Mouse (Mus musculus): ENCODE data around the gene Plaa. TPM values are rescaled to one million over a fixed set of nuclear protein-coding genes. Genes with fewer than 3 reads are reported as not detected.

The Plaa gene
- total RNA-seq, 2 experiments from 2014 or later = 40.6 to 42.5 TPM

DNA sequence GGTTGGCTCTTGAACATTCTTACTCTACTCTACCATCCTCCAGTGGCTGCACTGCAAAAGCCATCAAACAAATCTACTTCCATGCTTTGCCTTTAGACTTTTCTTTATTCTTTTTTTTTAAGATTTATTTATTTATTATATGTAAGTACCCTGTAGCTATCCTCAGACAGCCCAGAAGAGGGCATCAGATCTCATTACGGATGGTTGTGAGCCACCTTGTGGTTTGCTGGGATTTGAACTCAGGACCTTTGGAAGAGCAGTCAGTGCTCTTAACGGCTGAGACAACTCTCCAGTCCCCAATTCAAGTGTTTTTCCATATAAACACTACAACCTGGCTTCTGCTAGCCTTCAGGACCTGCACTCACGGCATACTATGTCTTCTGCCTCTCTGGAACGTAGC is 1.6 kb downstream of the Plaa start:
- TF ChIP-seq CTCF (IDR thresholded peaks at IDR 0.05) = peak; percentile 27; the same call in 1 of the 2 replicates
- intact Hi-C loops (cut with DNase I) = loop anchor here (5.0 kb wide), 1 partner anchor 44 kb away; the partner anchor contains the start of genes Caap1 and Gm10306
- Histone ChIP-seq H3K27ac (no peak overlapping the region), H3K4me3 (no peak overlapping the region)
- DNase-seq (ENCODE audit: extremely low spot score in 1 of 2, low spot score in 2 of 2) = no peak

DNA sequence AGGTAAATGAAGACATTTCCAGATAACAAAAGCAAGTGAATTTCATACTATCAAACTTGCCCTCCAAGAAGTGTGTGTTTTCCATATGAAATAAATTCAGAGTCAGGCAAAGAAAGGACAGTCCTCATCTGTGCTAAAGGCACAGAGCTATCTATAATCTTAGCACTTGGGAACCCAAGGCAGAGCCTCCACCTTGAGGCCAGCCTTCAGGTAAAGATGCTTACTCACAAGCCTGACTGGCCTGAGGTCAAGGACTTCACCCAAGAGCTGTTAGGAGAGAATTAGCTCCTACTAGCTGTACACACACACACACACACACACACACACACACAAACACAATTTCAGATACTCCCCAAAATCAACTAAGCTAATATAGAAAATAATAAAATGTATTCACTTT is 10.3 kb downstream of the Plaa start:
- H3K4me3 ChIP-seq = no peak overlapping the region
- intact Hi-C loops (cut with DNase I) = no loop called here
- DNase-seq (ENCODE audit: extremely low spot score in 1 of 2, low spot score in 2 of 2) = no peak
- TF ChIP-seq CTCF (IDR thresholded peaks at IDR 0.05) = no peak
- H3K27ac ChIP-seq = no peak overlapping the region

DNA sequence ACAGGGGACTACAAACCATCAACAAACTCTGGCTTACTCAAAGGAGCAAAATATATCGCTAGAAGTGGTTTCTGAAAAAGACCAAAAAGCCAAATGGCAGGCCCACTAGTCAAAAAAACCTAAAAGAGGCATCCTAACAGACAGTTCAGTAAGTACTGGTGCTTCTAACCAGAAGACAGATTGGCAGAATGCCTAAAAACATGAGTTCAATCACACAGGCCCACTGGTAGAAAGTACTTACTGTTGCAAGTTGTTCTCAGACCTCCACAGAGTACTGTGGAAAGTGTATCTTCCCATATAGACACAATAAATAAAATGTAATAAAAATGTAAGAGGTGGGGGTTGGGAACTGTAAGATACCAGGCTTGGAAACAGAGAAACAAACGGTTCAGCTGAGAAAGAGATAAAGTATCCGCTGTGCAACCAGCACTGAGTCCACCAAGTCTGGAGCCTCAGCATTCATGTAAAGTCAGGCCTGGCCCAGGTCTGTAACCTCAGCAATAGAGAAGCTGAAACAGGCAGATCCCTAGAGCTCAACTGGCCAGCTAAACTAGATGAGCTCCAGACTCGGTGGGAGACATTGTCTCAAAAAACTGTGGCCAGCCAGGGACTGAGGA is 11.2 kb downstream of the Plaa start:
- DNase-seq (ENCODE audit: extremely low spot score in 1 of 2, low spot score in 2 of 2) = no peak
- intact Hi-C loops (cut with DNase I) = no loop called here
- Histone ChIP-seq H3K4me3 (no peak overlapping the region), H3K27ac (no peak overlapping the region)
- TF ChIP-seq CTCF (IDR thresholded peaks at IDR 0.05) = no peak

DNA sequence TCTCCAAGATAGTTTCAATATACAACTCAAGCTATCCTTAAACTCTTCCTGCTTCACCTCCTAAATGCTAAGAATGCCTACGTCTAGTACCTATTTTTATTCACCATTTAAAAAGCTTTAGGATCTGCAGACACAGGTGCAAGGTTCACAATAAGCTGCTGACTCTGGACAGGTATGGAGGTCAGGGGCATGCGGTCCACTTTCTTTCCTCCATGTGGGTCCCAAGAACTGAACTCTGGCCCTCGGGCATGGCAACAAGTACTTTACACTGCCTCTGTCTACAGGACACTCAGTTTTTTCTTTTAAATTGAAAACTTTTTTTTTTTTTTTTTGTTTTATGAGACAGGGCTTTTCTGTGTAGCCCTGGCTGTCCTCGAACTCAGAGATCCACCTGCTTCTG is 30.4 kb downstream of the Plaa start:
- TF ChIP-seq CTCF (IDR thresholded peaks at IDR 0.05) = no peak
- H3K27ac ChIP-seq = no peak overlapping the region
- DNase-seq (ENCODE audit: extremely low spot score in 1 of 2, low spot score in 2 of 2) = no peak
- no peak overlapping the region for H3K4me3 ChIP-seq
- intact Hi-C loops (cut with DNase I) = no loop called here

DNA sequence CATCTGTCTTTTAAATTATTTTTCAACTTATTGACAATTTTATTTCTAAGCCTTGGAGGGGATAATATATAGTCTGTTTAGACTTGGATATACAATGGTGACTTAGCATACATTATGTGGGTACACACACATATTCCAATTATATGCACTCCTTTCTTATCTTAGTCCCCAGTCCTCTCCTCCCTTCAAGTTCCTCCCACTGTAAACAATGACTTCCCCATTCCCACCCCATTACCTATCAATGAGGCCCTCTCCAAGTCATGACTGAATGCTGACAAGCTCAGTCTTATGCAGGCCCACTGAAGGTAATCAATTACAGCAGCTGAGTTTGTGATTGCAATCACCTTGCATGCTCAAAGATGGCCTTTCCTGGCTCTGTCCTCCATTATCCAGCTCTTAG is 38.7 kb downstream of the Plaa start:
- intact Hi-C loops (cut with DNase I) = no loop called here
- no peak for DNase-seq (ENCODE audit: extremely low spot score in 1 of 2, low spot score in 2 of 2)
- Histone ChIP-seq H3K4me3 (no peak overlapping the region), H3K27ac (no peak overlapping the region)
- TF ChIP-seq CTCF (IDR thresholded peaks at IDR 0.05) = no peak

DNA sequence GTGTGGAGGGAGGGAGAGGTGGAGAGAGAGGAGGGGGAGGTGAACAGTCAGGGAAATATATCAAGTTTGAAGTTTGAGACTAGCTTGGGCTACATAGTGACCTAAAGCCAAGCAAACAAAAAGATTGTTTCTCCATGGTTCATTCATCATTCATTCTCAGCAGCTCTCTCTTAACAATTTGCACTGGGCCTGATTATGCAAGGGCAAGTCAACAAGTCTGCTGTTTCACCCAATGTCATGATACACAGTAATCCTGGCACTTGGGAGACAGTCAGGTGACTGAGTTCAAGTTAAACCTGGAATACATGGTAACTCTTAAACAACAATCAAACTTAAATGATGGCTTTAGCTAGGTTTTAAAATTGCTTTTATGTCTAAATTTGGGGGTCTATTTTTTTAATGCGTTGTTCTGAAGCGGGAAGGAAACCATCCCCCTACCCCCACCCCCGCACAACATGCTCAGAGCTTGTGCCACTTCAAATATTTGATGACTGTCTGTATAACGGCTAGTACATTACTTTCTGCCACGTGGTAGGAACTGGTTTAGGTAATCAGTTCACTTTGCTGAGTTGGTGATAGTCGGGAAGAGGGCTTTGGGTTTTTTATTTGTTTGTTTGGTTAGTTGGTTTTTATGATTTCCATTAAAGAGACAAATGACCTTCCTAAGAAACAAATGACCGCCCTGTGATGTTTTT is 40.9 kb downstream of the Plaa start:
- intact Hi-C loops (cut with DNase I) = no loop called here
- no peak for DNase-seq (ENCODE audit: extremely low spot score in 1 of 2, low spot score in 2 of 2)
- Histone ChIP-seq H3K27ac (no peak overlapping the region), H3K4me3 (no peak overlapping the region)
- no peak for TF ChIP-seq CTCF (IDR thresholded peaks at IDR 0.05)

DNA sequence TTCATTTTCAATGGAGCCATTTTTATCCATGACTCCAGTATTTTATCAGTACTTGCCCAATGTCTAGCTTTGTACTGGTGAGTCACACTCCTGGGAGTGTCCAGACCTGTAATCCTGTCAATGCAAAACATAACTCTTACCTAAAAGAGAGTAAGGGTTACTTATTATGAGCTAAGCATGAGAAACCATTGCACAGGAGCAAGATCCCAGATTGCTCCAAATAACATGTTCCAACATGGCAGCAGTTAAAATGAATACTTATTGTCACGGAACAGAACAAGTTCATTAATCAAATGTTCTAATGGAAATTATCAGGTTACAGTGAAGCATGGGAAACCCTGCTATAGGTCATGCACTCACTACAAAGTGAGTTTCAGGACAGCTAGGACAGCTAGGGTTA is 42.7 kb downstream of the Plaa start:
- no peak for TF ChIP-seq CTCF (IDR thresholded peaks at IDR 0.05)
- DNase-seq (ENCODE audit: extremely low spot score in 1 of 2, low spot score in 2 of 2) = no peak
- Histone ChIP-seq H3K4me3 (no peak overlapping the region), H3K27ac (no peak overlapping the region)
- intact Hi-C loops (cut with DNase I) = no loop called here

DNA sequence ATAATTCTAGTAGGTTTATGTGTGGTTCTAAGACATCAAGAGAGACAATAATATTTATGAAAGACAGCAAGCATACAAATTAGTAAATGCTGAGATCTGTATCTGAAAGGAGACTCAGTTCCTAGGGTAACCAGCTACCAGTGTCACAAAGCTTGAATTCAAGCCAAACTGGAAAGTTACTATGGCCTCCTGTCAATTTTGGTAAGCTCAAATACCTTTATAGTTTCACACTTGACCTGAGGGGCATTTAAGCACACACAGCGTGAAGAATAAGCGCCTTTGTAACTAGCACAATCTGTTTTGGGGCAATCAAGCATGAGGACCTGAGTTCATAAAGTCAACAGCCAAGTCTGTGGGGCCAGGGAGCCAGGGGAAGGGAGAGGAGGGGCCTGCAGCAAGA is 43.8 kb downstream of the Plaa start:
- intact Hi-C loops (cut with DNase I) = loop anchor here (5.0 kb wide), 1 partner anchor 43 kb away; the partner anchor contains the start of gene Plaa
- no peak for TF ChIP-seq CTCF (IDR thresholded peaks at IDR 0.05)
- H3K27ac ChIP-seq = no peak overlapping the region
- DNase-seq (ENCODE audit: extremely low spot score in 1 of 2, low spot score in 2 of 2) = no peak
- H3K4me3 ChIP-seq = no peak overlapping the region

DNA sequence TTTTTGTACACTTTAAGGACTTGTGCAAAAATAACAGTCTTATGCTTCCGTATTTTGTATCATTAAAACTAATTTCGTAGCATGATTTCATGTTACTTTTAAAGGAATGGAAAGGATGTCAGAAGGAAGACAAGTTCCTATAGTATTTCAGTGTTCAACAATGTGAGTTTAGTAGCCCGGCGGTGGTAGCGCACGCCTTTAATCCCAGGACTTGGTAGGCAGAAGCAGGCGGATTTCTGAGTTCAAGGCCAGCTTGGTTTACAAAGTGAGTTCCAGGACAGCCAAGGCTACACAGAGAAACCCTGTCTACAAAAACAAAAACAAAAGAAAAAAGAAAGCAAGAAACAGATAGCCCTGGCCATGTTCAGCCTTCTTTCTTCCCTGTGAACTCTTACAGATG is 45.9 kb downstream of the Plaa start:
- Histone ChIP-seq H3K27ac (peak overlapping the region; percentile 89; the same call in 1 of the 2 replicates), H3K4me3 (peak overlapping the region; percentile 93)
- intact Hi-C loops (cut with DNase I) = loop anchor here (5.0 kb wide), 1 partner anchor 45 kb away; the partner anchor contains the start of gene Plaa
- no peak for TF ChIP-seq CTCF (IDR thresholded peaks at IDR 0.05)
- DNase-seq (ENCODE audit: extremely low spot score in 1 of 2, low spot score in 2 of 2) = no peak

DNA sequence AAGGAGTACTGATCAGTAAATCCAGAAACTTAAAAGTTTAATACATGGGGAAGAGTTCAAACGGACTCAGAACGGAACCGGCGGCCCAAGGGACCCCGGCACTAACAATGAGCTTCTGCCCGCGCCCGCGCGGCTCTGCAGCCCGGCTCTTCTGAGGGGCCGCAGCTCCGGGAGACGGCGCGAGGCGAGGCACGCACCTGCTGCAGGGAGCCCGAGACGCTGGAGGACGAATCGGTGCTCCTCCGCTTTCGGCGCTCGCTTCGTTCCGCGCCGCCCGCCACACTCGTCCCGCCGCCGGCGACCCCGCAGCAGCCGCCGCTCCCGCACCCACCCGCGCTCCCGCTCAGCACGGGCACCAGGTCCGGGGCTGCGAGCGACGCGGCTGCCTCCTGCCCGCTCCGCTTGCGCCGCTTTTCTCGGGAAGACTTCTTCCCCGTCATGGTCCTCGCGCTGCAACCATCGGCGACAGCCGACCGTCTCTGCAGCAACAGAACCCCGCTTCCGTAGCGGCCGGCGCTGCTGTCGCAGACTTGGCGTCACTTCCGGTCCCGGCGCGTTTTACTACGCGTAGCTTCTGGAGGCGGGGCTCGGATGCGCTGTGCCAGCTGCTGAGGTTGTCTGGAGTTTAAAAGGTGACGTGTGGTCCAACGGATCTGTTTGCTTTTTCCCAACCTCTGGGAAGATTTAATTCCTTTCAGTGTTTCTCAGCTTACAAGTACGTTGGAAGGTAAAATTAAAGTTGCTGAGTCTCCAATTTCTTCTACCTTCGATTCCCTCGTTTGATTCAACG is 46.6 kb downstream of the Plaa start, which contains the start of the genes Gm10306 and Caap1:
Gene Gm10306 (plus strand): TSS at position 282 of the 790 bp plus-strand sequence.
Gene Caap1 (minus strand): TSS at position 532 of the 790 bp plus-strand sequence.
- intact Hi-C loops (cut with DNase I) = loop anchor here (5.0 kb wide), 1 partner anchor 46 kb away; the partner anchor contains the start of gene Plaa
- H3K27ac ChIP-seq = peak within 1 kb of the TSS; percentile 89
- peak; percentile 94 to 97 for DNase-seq (ENCODE audit: extremely low spot score in 1 of 2, low spot score in 2 of 2)

DNA sequence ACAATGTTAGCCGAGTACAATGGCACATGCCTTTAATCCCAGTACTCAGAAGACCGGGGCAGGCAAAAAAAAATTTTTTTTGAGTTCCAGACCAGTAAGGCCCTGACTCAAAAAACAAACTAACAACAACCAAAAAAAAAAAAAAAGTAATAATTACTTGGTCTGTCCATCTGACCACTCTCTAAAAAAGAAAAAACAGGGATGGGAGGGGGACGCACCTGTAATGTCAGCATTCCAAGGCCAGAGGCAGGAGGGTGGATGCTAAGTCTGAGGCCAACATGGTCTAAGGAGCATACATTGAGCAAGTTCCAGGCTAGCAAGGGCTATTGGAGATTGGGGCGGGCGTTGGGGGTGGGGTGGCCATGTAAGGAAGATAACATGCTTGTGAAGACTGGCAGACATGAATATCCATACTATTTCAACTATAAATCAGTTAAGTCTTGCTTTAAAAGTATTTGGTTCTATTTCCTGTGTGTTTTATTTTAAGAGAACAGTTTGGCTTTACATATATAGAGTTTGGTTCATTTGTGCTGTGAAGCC is 48.0 kb downstream of the Plaa start:
- no peak for TF ChIP-seq CTCF (IDR thresholded peaks at IDR 0.05)
- Histone ChIP-seq H3K27ac (no peak overlapping the region), H3K4me3 (no peak overlapping the region)
- intact Hi-C loops (cut with DNase I) = loop anchor here (5.0 kb wide), 1 partner anchor 47 kb away; the partner anchor contains the start of gene Plaa
- DNase-seq (ENCODE audit: extremely low spot score in 1 of 2, low spot score in 2 of 2) = no peak

More for the DNA sequence above, 46.6 kb downstream of the Plaa start, which contains the start of the genes Gm10306 and Caap1:
- H3K4me3 ChIP-seq = peak within 1 kb of the TSS; percentile 93
- no peak for TF ChIP-seq CTCF (IDR thresholded peaks at IDR 0.05)
